Mouse (Mus musculus) limb, embryonic 13.5 days (tissue): ENCODE results near the gene Olfr164. TPM values are rescaled to one million over a fixed set of nuclear protein-coding genes. Genes with fewer than 3 reads are reported as not detected.

Experiments
- ATAC-seq: fragments of 200-750 bp; cut with Nextera tagmentation; 2 replicates; pipeline ENCODE4 v1.8.0; 2017; ENCODE audit warnings: low read depth, moderate number of reproducible peaks, moderate TSS enrichment; ENCODE audit not compliant: low FRiP score
- H3K27ac ChIP-seq: fragments of 300-500 bp; sonication (generic); 2 replicates; pipeline ENCODE4 v1.5.1; 2015; ENCODE audit warnings: inconsistent platforms, mild to moderate bottlenecking, moderate library complexity
- H3K27me3 ChIP-seq: fragments of 300-500 bp; sonication (generic); 2 replicates; pipeline ENCODE4 v1.6.1; 2015; ENCODE audit warnings: mild to moderate bottlenecking, inconsistent platforms
- H3K36me3 ChIP-seq: fragments of 300-500 bp; sonication (generic); 2 replicates; pipeline ENCODE4 v1.6.1; 2015; ENCODE audit warnings: inconsistent platforms, mild to moderate bottlenecking, moderate library complexity
- H3K4me1 ChIP-seq: fragments of 300-500 bp; sonication (generic); 2 replicates; pipeline ENCODE4 v1.6.1; 2015; ENCODE audit warnings: inconsistent platforms
- H3K4me2 ChIP-seq: fragments of 300-500 bp; sonication (generic); replicated peaks from 2 replicates; pipeline ENCODE4 v1.6.1; 2015; ENCODE audit warnings: inconsistent platforms, mild to moderate bottlenecking, moderate library complexity
- H3K4me3 ChIP-seq: fragments of 300-500 bp; sonication (generic); 2 replicates; pipeline ENCODE4 v1.5.1; 2015; ENCODE audit warnings: moderate library complexity, mild to moderate bottlenecking, inconsistent platforms
- H3K9ac ChIP-seq: fragments of 300-500 bp; sonication (generic); 2 replicates; pipeline ENCODE4 v1.6.1; 2015; ENCODE audit warnings: mild to moderate bottlenecking, inconsistent platforms
- H3K9me3 ChIP-seq: fragments of 300-500 bp; sonication (generic); 2 replicates; pipeline ENCODE4 v1.6.1; 2016; ENCODE audit warnings: inconsistent platforms
- WGBS: fragments of 180-500 bp; shearing (Covaris S2); methylation state at CpG from one replicate; pipeline ENCODE4 v1.1.7; 2015; 5-methylcytosine and 5-hydroxymethylcytosine counted together
- microRNA-seq: library from miRNA; unstranded; fragments of <30 nt; microRNA quantifications from one replicate; pipeline ENCODE4, GENCODE M21; 2016
- polyA plus RNA-seq: library from polyadenylated mRNA; unstranded; fragments of >200 nt; fragmentation: Nextera tagmentation; extraction: Ambion mirVana; gene quantifications from 2 replicates; pipeline ENCODE4 v1.2.1, GENCODE M21; 2015

Olfr164 gene
- polyA plus RNA-seq: not detected in 2 replicates

GRCm38 (mm10) chr16:19313964-19314363 is at the start of gene Olfr164:
TSS of gene Olfr164 (minus strand) at chr16:19314064.
- ATAC-seq: no peak
- Histone ChIP-seq H3K36me3 (no peaks in the 10 kb centered on the region), H3K4me2 (no peak within 1 kb of the TSS), H3K9ac (no peak within 1 kb of the TSS), H3K9me3 (0 out of 2 replicates have a peak, but pooled peaks cover 3% of the 10 kb centered on the region), H3K27ac (no peak within 1 kb of the TSS), H3K4me3 (no peak within 1 kb of the TSS), H3K4me1 (no peaks in the 10 kb centered on the region), H3K27me3 (no peaks in the 10 kb centered on the region)
- 46% methylated on average over 1 of the region's 1 CpGs for WGBS

GRCm38 (mm10) chr16:19349111-19349510 is 35.2 kb upstream of the Olfr164 start:
- no peaks in the 10 kb centered on the region; the same call in 1 of the 2 replicates for H3K9me3 ChIP-seq
- no peaks in the 10 kb centered on the region for H3K36me3 ChIP-seq
- WGBS: 91% methylated on average over 6 of the region's 6 CpGs
- ATAC-seq: no peak
- H3K4me3 ChIP-seq: no peak overlapping the region
- H3K4me1 ChIP-seq: no peaks in the 10 kb centered on the region
- H3K27ac ChIP-seq: no peak overlapping the region
- no peaks in the 10 kb centered on the region for H3K27me3 ChIP-seq
- no peak overlapping the region for H3K9ac ChIP-seq
- H3K4me2 ChIP-seq: no peak overlapping the region

GRCm38 (mm10) chr16:19263235-19263634 is 50.6 kb downstream of the Olfr164 start:
- H3K27ac ChIP-seq: no peak overlapping the region
- 16% methylated on average over 1 of the region's 1 CpGs for WGBS
- H3K27me3 ChIP-seq: no peaks in the 10 kb centered on the region
- no peaks in the 10 kb centered on the region for H3K36me3 ChIP-seq
- no peak overlapping the region for H3K4me2 ChIP-seq
- no peak overlapping the region for H3K9ac ChIP-seq
- no peaks in the 10 kb centered on the region for H3K4me1 ChIP-seq
- no peaks in the 10 kb centered on the region for H3K9me3 ChIP-seq
- no peak overlapping the region for H3K4me3 ChIP-seq
- no peak for ATAC-seq

DNA sequence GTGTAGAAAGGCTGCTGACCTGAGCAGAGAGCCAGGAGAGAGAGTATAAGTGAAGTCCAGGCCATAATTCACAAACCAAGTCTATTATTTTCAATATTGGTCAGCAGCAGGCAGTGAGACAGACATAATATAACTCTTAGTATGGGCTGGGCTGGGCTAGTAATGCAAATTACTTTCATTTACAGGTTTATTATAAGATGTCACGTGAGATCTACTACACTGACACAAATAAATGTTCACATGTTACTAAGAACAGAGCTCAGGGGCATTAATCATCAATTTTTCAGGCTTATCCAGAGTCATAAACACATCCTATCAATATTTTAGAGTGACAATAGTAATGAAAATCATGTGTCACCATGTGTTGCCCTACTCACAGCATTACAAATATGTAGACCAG is 53.1 kb downstream of the Olfr164 start:
- H3K36me3 ChIP-seq: no peaks in the 10 kb centered on the region
- no peak overlapping the region for H3K4me3 ChIP-seq
- no peak overlapping the region for H3K4me2 ChIP-seq
- H3K4me1 ChIP-seq: no peaks in the 10 kb centered on the region
- 55% methylated on average over 1 of the region's 1 CpGs for WGBS
- ATAC-seq: no peak
- no peak overlapping the region for H3K9ac ChIP-seq
- no peaks in the 10 kb centered on the region for H3K9me3 ChIP-seq
- H3K27ac ChIP-seq: no peak overlapping the region
- H3K27me3 ChIP-seq: no peaks in the 10 kb centered on the region

- H3K27me3 ChIP-seq: no peaks in the 10 kb centered on the region
- H3K9ac ChIP-seq: no peak overlapping the region
- H3K4me1 ChIP-seq: no peaks in the 10 kb centered on the region
- H3K4me2 ChIP-seq: no peak overlapping the region
- no peaks in the 10 kb centered on the region for H3K9me3 ChIP-seq
- ATAC-seq: no peak
- no peaks in the 10 kb centered on the region for H3K36me3 ChIP-seq
- H3K4me3 ChIP-seq: no peak overlapping the region
- 76% methylated on average over 1 of the region's 1 CpGs for WGBS
- no peak overlapping the region for H3K27ac ChIP-seq
Measured at GRCm38 (mm10) chr16:19245835-19246234, 68.0 kb downstream of the Olfr164 start.

DNA sequence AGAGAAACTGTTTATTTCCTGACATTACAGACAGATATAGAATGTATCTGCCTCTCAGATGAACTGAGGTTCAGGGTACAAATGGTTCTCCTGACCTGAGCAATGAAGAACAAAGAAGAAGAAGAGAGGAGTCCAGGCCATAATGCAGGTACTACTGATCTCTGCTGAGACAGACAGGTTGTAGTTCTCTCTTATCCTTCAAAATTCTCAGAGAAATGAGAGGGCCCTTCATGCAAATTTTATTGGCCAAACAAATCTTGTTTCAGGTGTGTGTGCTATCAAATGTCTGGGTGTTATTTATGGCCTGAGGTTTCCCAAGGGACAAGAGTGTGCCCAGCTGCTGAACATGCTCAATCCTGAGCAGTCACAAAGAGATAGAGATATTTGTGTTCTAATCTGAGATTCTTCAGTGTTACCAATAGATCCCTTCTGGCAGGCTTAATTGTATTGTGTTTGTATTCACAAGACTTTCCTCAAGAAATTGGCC is 72.3 kb downstream of the Olfr164 start:
- Histone ChIP-seq H3K36me3 (no peaks in the 10 kb centered on the region), H3K27ac (no peak overlapping the region), H3K27me3 (no peaks in the 10 kb centered on the region), H3K9me3 (no peaks in the 10 kb centered on the region), H3K4me2 (no peak overlapping the region), H3K4me3 (no peak overlapping the region), H3K9ac (no peak overlapping the region), H3K4me1 (no peaks in the 10 kb centered on the region)
- no peak for ATAC-seq

- Histone ChIP-seq H3K4me3 (no peak overlapping the region), H3K27ac (no peak overlapping the region), H3K9ac (no peak overlapping the region), H3K36me3 (no peaks in the 10 kb centered on the region), H3K27me3 (no peaks in the 10 kb centered on the region), H3K9me3 (no peaks in the 10 kb centered on the region), H3K4me1 (no peaks in the 10 kb centered on the region), H3K4me2 (no peak overlapping the region)
- ATAC-seq: no peak
- WGBS: 79% methylated on average over 6 of the region's 6 CpGs
Measured at GRCm38 (mm10) chr16:19240792-19241538, 72.9 kb downstream of the Olfr164 start.

DNA sequence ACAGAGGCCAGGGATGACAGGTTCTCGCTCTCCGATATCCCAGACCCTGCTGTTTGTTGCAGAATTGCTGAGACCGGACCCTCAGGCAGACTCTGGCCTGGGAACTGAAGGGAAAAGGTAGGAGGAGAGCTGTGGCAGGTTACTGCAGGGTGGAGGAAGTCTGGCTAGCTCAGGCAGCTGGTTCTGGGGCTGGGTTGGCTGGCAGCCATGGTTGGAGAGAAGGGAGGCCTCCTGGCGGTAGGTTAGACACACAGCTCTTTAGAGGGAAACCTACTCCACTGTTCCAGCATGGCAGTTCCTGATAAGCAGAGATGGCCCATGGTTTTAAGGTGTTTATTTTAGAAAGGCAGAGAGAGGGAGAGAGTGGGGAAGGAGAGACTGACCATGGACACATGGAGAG is 77.1 kb downstream of the Olfr164 start:
- no peak overlapping the region for H3K27ac ChIP-seq

More for the DNA sequence above, 77.1 kb downstream of the Olfr164 start:
- H3K9ac ChIP-seq: no peak overlapping the region
- no peaks in the 10 kb centered on the region for H3K36me3 ChIP-seq
- H3K9me3 ChIP-seq: no peaks in the 10 kb centered on the region
- no peaks in the 10 kb centered on the region for H3K4me1 ChIP-seq
- no peak for ATAC-seq
- 88% methylated on average over 4 of the region's 4 CpGs for WGBS
- no peak overlapping the region for H3K4me3 ChIP-seq
- no peak overlapping the region for H3K4me2 ChIP-seq
- H3K27me3 ChIP-seq: no peaks in the 10 kb centered on the region

Small RNAs within 50 kb of the gene (microRNA-seq; reads per million reads assigned to microRNA genes)
- not detected for gene Gm23612

Other genes with a start within 250 kb of the Olfr164 start
- not detected in 2 replicates for gene Olfr165, start 109.1 kb upstream of the Olfr164 start, polyA plus RNA-seq
- not detected in 2 replicates for gene Olfr166, start 169.6 kb upstream of the Olfr164 start, polyA plus RNA-seq
- not detected in 2 replicates for gene Olfr167, start 208.2 kb upstream of the Olfr164 start, polyA plus RNA-seq
- not detected in 2 replicates for gene Olfr168, start 221.5 kb upstream of the Olfr164 start, polyA plus RNA-seq